ENCODE assay signal across 8 mouse cellular contexts in genomic region chr2:132028894-132029605, GRCm38 (mm10). TPM values are rescaled to one million over a fixed set of nuclear protein-coding genes. Genes with fewer than 3 reads are reported as not detected.
DNase-seq lines count a peak whose midpoint lies in the region; ATAC-seq and TF ChIP-seq lines count a peak whose summit lies in the region.

No protein-coding gene starts in this region.

- peak overlapping the region; percentile 87 for H3K27ac ChIP-seq in heart, embryonic 10.5 days
- peak overlapping the region; percentile 19; the same call in 1 of the 2 replicates for H3K27ac ChIP-seq in kidney, embryonic 14.5 days (ENCODE audit: low read depth, low read length)
- H3K27ac ChIP-seq in olfactory bulb, adult 2 months (ENCODE audit: insufficient read depth, low read depth, low read length), result peak overlapping the region; percentile 12

- WGBS in heart, embryonic 10.5 days, result under 1% methylated on average over 36 of the region's 36 CpGs
- WGBS in kidney, embryonic 14.5 days, result under 1% methylated on average over 36 of the region's 36 CpGs
- WGBS in olfactory bulb, adult 2 months, result 9% methylated on average over 36 of the region's 36 CpGs

- H3K36me3 ChIP-seq in heart, embryonic 10.5 days, result no peaks in the 10 kb centered on the region
- no peaks in the 10 kb centered on the region for H3K36me3 ChIP-seq in kidney, embryonic 14.5 days (ENCODE audit: control insufficient read depth, insufficient read depth, low read length)

- peak; percentile 36 for ATAC-seq in kidney, embryonic 14.5 days (ENCODE audit: low FRiP score, low TSS enrichment)

- no peaks in the 10 kb centered on the region for H3K9me3 ChIP-seq in heart, embryonic 10.5 days
- no peaks in the 10 kb centered on the region for H3K9me3 ChIP-seq in kidney, embryonic 14.5 days (ENCODE audit: control insufficient read depth, low read length)

- peak; percentile 17 for DNase-seq in right cerebral cortex, adult 18-20 months
- DNase-seq in right cerebral cortex, postnatal 36 days (ENCODE audit: low spot score in 2 of 2), result no peak
- peak; percentile 36 for DNase-seq in brain, adult 2 months (ENCODE audit: low read depth, low spot score)
- peak; percentile 80 for DNase-seq in heart, embryonic 10.5 days (ENCODE audit: low spot score)
- peak; percentile 57 for DNase-seq in lung, postnatal 10 days
- DNase-seq in yolk sac, embryonic 10.5 days (ENCODE audit: low spot score), result no peak

- no peak for TF ChIP-seq POLR2A in olfactory bulb, adult 2 months (IDR thresholded peaks at IDR 0.05; ENCODE audit: insufficient read depth, low read depth, low read length)

- H3K9ac ChIP-seq in kidney, embryonic 14.5 days (ENCODE audit: low read depth, low read length), result peak overlapping the region; percentile 66

- H3K4me2 ChIP-seq in kidney, embryonic 14.5 days (replicated peaks; ENCODE audit: low read depth, low read length), result peak overlapping the region; percentile 96

- H3K4me1 ChIP-seq in heart, embryonic 10.5 days, result peaks cover 44% of the 10 kb centered on the region
- peaks cover 4% of the 10 kb centered on the region; the same call in 1 of the 2 replicates for H3K4me1 ChIP-seq in kidney, embryonic 14.5 days (ENCODE audit: control insufficient read depth, insufficient read depth, low read length)
- peaks cover 19% of the 10 kb centered on the region for H3K4me1 ChIP-seq in olfactory bulb, adult 2 months (ENCODE audit: control insufficient read depth, insufficient read depth, low read length)

- peaks cover 44% of the 10 kb centered on the region for H3K27me3 ChIP-seq in heart, embryonic 10.5 days (ENCODE audit: insufficient read depth, poor library complexity, severe bottlenecking)
- H3K27me3 ChIP-seq in kidney, embryonic 14.5 days (ENCODE audit: control insufficient read depth, insufficient read depth, low read length), result peaks cover 28% of the 10 kb centered on the region

- peak overlapping the region; percentile 68 for H3K4me3 ChIP-seq in heart, embryonic 10.5 days
- peak overlapping the region; percentile 62 for H3K4me3 ChIP-seq in kidney, embryonic 14.5 days (ENCODE audit: low read length)
- peak overlapping the region; percentile 43 for H3K4me3 ChIP-seq in olfactory bulb, adult 2 months (ENCODE audit: insufficient read depth, low read depth, low read length)

- TF ChIP-seq CTCF in olfactory bulb, adult 2 months (IDR thresholded peaks at IDR 0.05; ENCODE audit: insufficient read depth, low read depth, low read length), result no peak

RNA-seq across cellular contexts. Expression of gene Rassf2, which starts 1.0 kb away (rescaled TPM):
- 4.7 TPM in 2 replicates for polyA plus RNA-seq in heart, embryonic 10.5 days (2016; fragmentation: Nextera tagmentation; extraction: Ambion mirVana)
- 5.3 and 9.9 TPM in 2 replicates for polyA plus RNA-seq in kidney, embryonic 14.5 days (2014; fragmentation: Nextera tagmentation; extraction: Ambion mirVana)
- not detected in 2 replicates for polyA plus RNA-seq in olfactory bulb, adult 2 months (2012; ENCODE audit: insufficient read depth, insufficient read length, low replicate concordance, missing spikeins)

Comparison
In these comparisons a context has a peak if more than half of its experiments do, and no peak if none do; other contexts are left out.
1. DNase-seq: peak in right cerebral cortex, adult 18-20 months (single experiment), brain, adult 2 months (single experiment), heart, embryonic 10.5 days (single experiment) and lung, postnatal 10 days (single experiment); none in right cerebral cortex, postnatal 36 days (0 of 2) and yolk sac, embryonic 10.5 days (single experiment).
2. H3K27ac ChIP-seq: peak in every context shown above with its lines; median percentile 87 in heart, embryonic 10.5 days; 19 in kidney, embryonic 14.5 days; 12 in olfactory bulb, adult 2 months.
3. Peak in every context shown above with its lines, with median percentiles within 50 percentile points of each other: H3K4me3 ChIP-seq.